Mouse (Mus musculus): ENCODE measurements around the gene Gtf3c5. TPM values are rescaled to one million over a fixed set of nuclear protein-coding genes. Genes with fewer than 3 reads are reported as not detected.

The Gtf3c5 gene
- polyA plus RNA-seq, 1 experiment: 13.3 TPM

GRCm38 (mm10) chr2:28622521-28623124, 39.1 kb upstream of the Gtf3c5 start:
- Histone ChIP-seq H3K4me3 (ENCODE audit: extremely low read depth, insufficient read depth, insufficient read length) (no peak overlapping the region), H3K36me3 (ENCODE audit: control insufficient read depth, insufficient read depth, low read length) (no peaks in the 10 kb centered on the region), H3K27ac (ENCODE audit: insufficient read depth, low read length) (no peak overlapping the region), H3K27me3 (ENCODE audit: control insufficient read depth, insufficient read depth, low read length) (no peaks in the 10 kb centered on the region), H3K4me1 (ENCODE audit: control insufficient read depth, insufficient read depth, insufficient read length) (peaks cover 7% of the 10 kb centered on the region; the same call in 1 of the 2 replicates)
- peak; percentile 40 to 56 for DNase-seq (ENCODE audit: low read depth in 1 of 2, low spot score in 2 of 2)
- WGBS: 23% methylated on average over 10 of the region's 10 CpGs
- TF ChIP-seq CTCF (IDR thresholded peaks at IDR 0.05; ENCODE audit: extremely low read depth, insufficient read depth, insufficient read length, insufficient replicate concordance) (peak; percentile 82; the same call in 1 of the 2 replicates), POLR2A (IDR thresholded peaks at IDR 0.05; ENCODE audit: low read depth, low read length) (no peak)

- Histone ChIP-seq H3K27me3 (ENCODE audit: control insufficient read depth, insufficient read depth, low read length) (no peaks in the 10 kb centered on the region), H3K4me3 (ENCODE audit: extremely low read depth, insufficient read depth, insufficient read length) (peak within 1 kb of the TSS; percentile 28; the same call in 1 of the 2 replicates), H3K36me3 (ENCODE audit: control insufficient read depth, insufficient read depth, low read length) (no peaks in the 10 kb centered on the region), H3K4me1 (ENCODE audit: control insufficient read depth, insufficient read depth, insufficient read length) (peaks cover 7% of the 10 kb centered on the region; the same call in 1 of the 2 replicates), H3K27ac (ENCODE audit: insufficient read depth, low read length) (no peak within 1 kb of the TSS)
- WGBS: under 1% methylated on average over 16 of the region's 16 CpGs
- TF ChIP-seq POLR2A (IDR thresholded peaks at IDR 0.05; ENCODE audit: low read depth, low read length) (no peak), CTCF (IDR thresholded peaks at IDR 0.05; ENCODE audit: extremely low read depth, insufficient read depth, insufficient read length, insufficient replicate concordance) (no peak)
- DNase-seq (ENCODE audit: low read depth in 1 of 2, low spot score in 2 of 2): peak; percentile 78
These were observed 38.2 kb upstream of the Gtf3c5 start, which contains the start of gene Gfi1b for GRCm38 (mm10) chr2:28621664-28622171. Gfi1b (minus strand) TSS chr2:28621982.

GRCm38 (mm10) chr2:28621111-28621510, 37.6 kb upstream of the Gtf3c5 start:
- no peak for DNase-seq (ENCODE audit: low read depth in 1 of 2, low spot score in 2 of 2)
- Histone ChIP-seq H3K4me3 (ENCODE audit: extremely low read depth, insufficient read depth, insufficient read length) (peak overlapping the region; percentile 28; the same call in 1 of the 2 replicates), H3K36me3 (ENCODE audit: control insufficient read depth, insufficient read depth, low read length) (no peaks in the 10 kb centered on the region), H3K27ac (ENCODE audit: insufficient read depth, low read length) (no peak overlapping the region), H3K4me1 (ENCODE audit: control insufficient read depth, insufficient read depth, insufficient read length) (peaks cover 7% of the 10 kb centered on the region; the same call in 1 of the 2 replicates), H3K27me3 (ENCODE audit: control insufficient read depth, insufficient read depth, low read length) (no peaks in the 10 kb centered on the region)
- 2% methylated on average over 2 of the region's 2 CpGs for WGBS
- TF ChIP-seq POLR2A (IDR thresholded peaks at IDR 0.05; ENCODE audit: low read depth, low read length) (no peak), CTCF (IDR thresholded peaks at IDR 0.05; ENCODE audit: extremely low read depth, insufficient read depth, insufficient read length, insufficient replicate concordance) (no peak)

- DNase-seq (ENCODE audit: low read depth in 1 of 2, low spot score in 2 of 2): no peak
- Histone ChIP-seq H3K27me3 (ENCODE audit: control insufficient read depth, insufficient read depth, low read length) (no peaks in the 10 kb centered on the region), H3K4me1 (ENCODE audit: control insufficient read depth, insufficient read depth, insufficient read length) (peaks cover 7% of the 10 kb centered on the region; the same call in 1 of the 2 replicates), H3K27ac (ENCODE audit: insufficient read depth, low read length) (no peak overlapping the region), H3K36me3 (ENCODE audit: control insufficient read depth, insufficient read depth, low read length) (no peaks in the 10 kb centered on the region), H3K4me3 (ENCODE audit: extremely low read depth, insufficient read depth, insufficient read length) (peak overlapping the region; percentile 28; the same call in 1 of the 2 replicates)
- WGBS: 53% methylated on average over 10 of the region's 10 CpGs
- TF ChIP-seq POLR2A (IDR thresholded peaks at IDR 0.05; ENCODE audit: low read depth, low read length): no peak
- no peak for TF ChIP-seq CTCF (IDR thresholded peaks at IDR 0.05; ENCODE audit: extremely low read depth, insufficient read depth, insufficient read length, insufficient replicate concordance)
These were observed 37.0 kb upstream of the Gtf3c5 start for GRCm38 (mm10) chr2:28620522-28620921.

GRCm38 (mm10) chr2:28619369-28619768, 35.8 kb upstream of the Gtf3c5 start:
- TF ChIP-seq POLR2A (IDR thresholded peaks at IDR 0.05; ENCODE audit: low read depth, low read length) (no peak), CTCF (IDR thresholded peaks at IDR 0.05; ENCODE audit: extremely low read depth, insufficient read depth, insufficient read length, insufficient replicate concordance) (no peak)
- Histone ChIP-seq H3K27ac (ENCODE audit: insufficient read depth, low read length) (no peak overlapping the region), H3K4me3 (ENCODE audit: extremely low read depth, insufficient read depth, insufficient read length) (no peak overlapping the region), H3K36me3 (ENCODE audit: control insufficient read depth, insufficient read depth, low read length) (no peaks in the 10 kb centered on the region), H3K4me1 (ENCODE audit: control insufficient read depth, insufficient read depth, insufficient read length) (peaks cover 7% of the 10 kb centered on the region; the same call in 1 of the 2 replicates), H3K27me3 (ENCODE audit: control insufficient read depth, insufficient read depth, low read length) (no peaks in the 10 kb centered on the region)
- WGBS: 83% methylated on average over 6 of the region's 6 CpGs
- DNase-seq (ENCODE audit: low read depth in 1 of 2, low spot score in 2 of 2): no peak

GRCm38 (mm10) chr2:28618777-28619336, 35.3 kb upstream of the Gtf3c5 start:
- TF ChIP-seq CTCF (IDR thresholded peaks at IDR 0.05; ENCODE audit: extremely low read depth, insufficient read depth, insufficient read length, insufficient replicate concordance): no peak
- TF ChIP-seq POLR2A (IDR thresholded peaks at IDR 0.05; ENCODE audit: low read depth, low read length): no peak
- no peak overlapping the region; the same call in 1 of the 2 replicates for H3K27ac ChIP-seq (ENCODE audit: insufficient read depth, low read length)
- H3K4me1 ChIP-seq (ENCODE audit: control insufficient read depth, insufficient read depth, insufficient read length): peaks cover 7% of the 10 kb centered on the region; the same call in 1 of the 2 replicates
- DNase-seq (ENCODE audit: low read depth in 1 of 2, low spot score in 2 of 2): no peak
- 41% methylated on average over 6 of the region's 6 CpGs for WGBS
- no peak overlapping the region for H3K4me3 ChIP-seq (ENCODE audit: extremely low read depth, insufficient read depth, insufficient read length)
- no peaks in the 10 kb centered on the region for H3K27me3 ChIP-seq (ENCODE audit: control insufficient read depth, insufficient read depth, low read length)
- H3K36me3 ChIP-seq (ENCODE audit: control insufficient read depth, insufficient read depth, low read length): no peaks in the 10 kb centered on the region
